Mouse (Mus musculus): ENCODE measurements at regions not wholly inside any gene's neighbourhood (a gene's known extent, or its start where the extent isn't known, plus 50 kb on each side); places are given as distances from the start of the nearest gene placed in this dataset.
A peak's percentile ranks its signal among the peaks of the same experiment; 100 is the strongest.
"Not testable (repeated sequence)": the region's sequence is repeated elsewhere in the genome, so short reads cannot be mapped to it uniquely, and the experiment has no call there.

- no peaks in the 10 kb centered on the region for H3K9me3 ChIP-seq (ENCODE audit: control insufficient read depth, low read length)
- DNase-seq (no peak), ATAC-seq (ENCODE audit: low FRiP score, low TSS enrichment) (no peak)
- no peak overlapping the region for H3K9ac ChIP-seq (replicated peaks; ENCODE audit: low read length)
- 27% methylated on average over 3 of the region's 3 CpGs for WGBS
- H3K36me3 ChIP-seq (ENCODE audit: control insufficient read depth, insufficient read depth, low read length): no peaks in the 10 kb centered on the region
- no peaks in the 10 kb centered on the region for H3K27me3 ChIP-seq (ENCODE audit: control insufficient read depth, insufficient read depth, low read length)
- 0 out of 2 replicates have a peak, but pooled peaks cover 4% of the 10 kb centered on the region for H3K4me1 ChIP-seq (ENCODE audit: control insufficient read depth, insufficient read depth, low read length)
- H3K4me2 ChIP-seq (ENCODE audit: low read length): no peak overlapping the region
- no peak overlapping the region for H3K4me3 ChIP-seq (replicated peaks; ENCODE audit: low read depth, low read length)
- H3K27ac ChIP-seq (replicated peaks; ENCODE audit: low read depth, low read length): no peak overlapping the region
Observed at GRCm38 (mm10) chr1:105911714-105912113, 78.5 kb upstream of the Zcchc2 start.

- Histone ChIP-seq H3K27me3 (ENCODE audit: control insufficient read depth, insufficient read depth, low read length) (no peaks in the 10 kb centered on the region), H3K27ac (replicated peaks; ENCODE audit: low read depth, low read length) (no peak overlapping the region), H3K36me3 (ENCODE audit: control insufficient read depth, insufficient read depth, low read length) (no peaks in the 10 kb centered on the region), H3K4me1 (ENCODE audit: control insufficient read depth, insufficient read depth, low read length) (no peaks in the 10 kb centered on the region), H3K4me2 (ENCODE audit: low read length) (no peak overlapping the region), H3K4me3 (replicated peaks; ENCODE audit: low read depth, low read length) (no peak overlapping the region), H3K9me3 (ENCODE audit: control insufficient read depth, low read length) (no peaks in the 10 kb centered on the region), H3K9ac (replicated peaks; ENCODE audit: low read length) (no peak overlapping the region)
- ATAC-seq (ENCODE audit: low FRiP score, low TSS enrichment): no peak
- no peak for DNase-seq
- WGBS: 90% methylated on average over 4 of the region's 4 CpGs
Observed at GRCm38 (mm10) chr1:105921842-105922241, 68.4 kb upstream of the Zcchc2 start.

GRCm38 (mm10) chr1:105922586-105922985 lies 67.6 kb upstream of the Zcchc2 start:
- no peak for ATAC-seq (ENCODE audit: low FRiP score, low TSS enrichment)
- DNase-seq: no peak
- H3K9me3 ChIP-seq (ENCODE audit: control insufficient read depth, low read length): no peaks in the 10 kb centered on the region

GRCm38 (mm10) chr1:105923001-105923400 lies 67.2 kb upstream of the Zcchc2 start:
- H3K27me3 ChIP-seq (ENCODE audit: control insufficient read depth, insufficient read depth, low read length): no peaks in the 10 kb centered on the region
- WGBS: 81% methylated on average over 3 of the region's 3 CpGs
- H3K9ac ChIP-seq (replicated peaks; ENCODE audit: low read length): no peak overlapping the region
- H3K4me1 ChIP-seq (ENCODE audit: control insufficient read depth, insufficient read depth, low read length): no peaks in the 10 kb centered on the region
- no peak for DNase-seq
- no peak overlapping the region for H3K4me2 ChIP-seq (ENCODE audit: low read length)
- no peak for ATAC-seq (ENCODE audit: low FRiP score, low TSS enrichment)
- H3K4me3 ChIP-seq (replicated peaks; ENCODE audit: low read depth, low read length): no peak overlapping the region
- H3K27ac ChIP-seq (replicated peaks; ENCODE audit: low read depth, low read length): no peak overlapping the region
- no peaks in the 10 kb centered on the region for H3K9me3 ChIP-seq (ENCODE audit: control insufficient read depth, low read length)
- no peaks in the 10 kb centered on the region for H3K36me3 ChIP-seq (ENCODE audit: control insufficient read depth, insufficient read depth, low read length)

More at GRCm38 (mm10) chr1:105922586-105922985, 67.6 kb upstream of the Zcchc2 start:
- Histone ChIP-seq H3K4me2 (ENCODE audit: low read length) (no peak overlapping the region), H3K27ac (replicated peaks; ENCODE audit: low read depth, low read length) (no peak overlapping the region), H3K4me1 (ENCODE audit: control insufficient read depth, insufficient read depth, low read length) (no peaks in the 10 kb centered on the region), H3K27me3 (ENCODE audit: control insufficient read depth, insufficient read depth, low read length) (no peaks in the 10 kb centered on the region), H3K36me3 (ENCODE audit: control insufficient read depth, insufficient read depth, low read length) (no peaks in the 10 kb centered on the region), H3K9ac (replicated peaks; ENCODE audit: low read length) (no peak overlapping the region), H3K4me3 (replicated peaks; ENCODE audit: low read depth, low read length) (no peak overlapping the region)

GRCm38 (mm10) chr1:105925617-105926370 lies 64.4 kb upstream of the Zcchc2 start:
- Histone ChIP-seq H3K4me3 (replicated peaks; ENCODE audit: low read depth, low read length) (no peak overlapping the region), H3K4me2 (ENCODE audit: low read length) (no peak overlapping the region), H3K9ac (replicated peaks; ENCODE audit: low read length) (no peak overlapping the region), H3K36me3 (ENCODE audit: control insufficient read depth, insufficient read depth, low read length) (no peaks in the 10 kb centered on the region), H3K4me1 (ENCODE audit: control insufficient read depth, insufficient read depth, low read length) (no peaks in the 10 kb centered on the region), H3K9me3 (ENCODE audit: control insufficient read depth, low read length) (no peaks in the 10 kb centered on the region), H3K27me3 (ENCODE audit: control insufficient read depth, insufficient read depth, low read length) (no peaks in the 10 kb centered on the region), H3K27ac (replicated peaks; ENCODE audit: low read depth, low read length) (no peak overlapping the region)
- 87% methylated on average over 3 of the region's 3 CpGs for WGBS
- ATAC-seq (ENCODE audit: low FRiP score, low TSS enrichment) (no peak), DNase-seq (no peak)

GRCm38 (mm10) chr1:105926871-105927270 lies 63.3 kb upstream of the Zcchc2 start:
- Histone ChIP-seq H3K4me2 (ENCODE audit: low read length) (no peak overlapping the region), H3K9ac (replicated peaks; ENCODE audit: low read length) (no peak overlapping the region), H3K27ac (replicated peaks; ENCODE audit: low read depth, low read length) (no peak overlapping the region), H3K4me3 (replicated peaks; ENCODE audit: low read depth, low read length) (no peak overlapping the region), H3K4me1 (ENCODE audit: control insufficient read depth, insufficient read depth, low read length) (no peaks in the 10 kb centered on the region), H3K36me3 (ENCODE audit: control insufficient read depth, insufficient read depth, low read length) (no peaks in the 10 kb centered on the region), H3K9me3 (ENCODE audit: control insufficient read depth, low read length) (no peaks in the 10 kb centered on the region), H3K27me3 (ENCODE audit: control insufficient read depth, insufficient read depth, low read length) (no peaks in the 10 kb centered on the region)
- DNase-seq (no peak), ATAC-seq (ENCODE audit: low FRiP score, low TSS enrichment) (no peak)
- 92% methylated on average over 2 of the region's 2 CpGs for WGBS

- Histone ChIP-seq H3K4me2 (ENCODE audit: low read length) (no peak overlapping the region), H3K27me3 (ENCODE audit: control insufficient read depth, insufficient read depth, low read length) (no peaks in the 10 kb centered on the region), H3K4me1 (ENCODE audit: control insufficient read depth, insufficient read depth, low read length) (no peaks in the 10 kb centered on the region), H3K27ac (replicated peaks; ENCODE audit: low read depth, low read length) (no peak overlapping the region), H3K4me3 (replicated peaks; ENCODE audit: low read depth, low read length) (no peak overlapping the region), H3K9me3 (ENCODE audit: control insufficient read depth, low read length) (no peaks in the 10 kb centered on the region), H3K9ac (replicated peaks; ENCODE audit: low read length) (no peak overlapping the region), H3K36me3 (ENCODE audit: control insufficient read depth, insufficient read depth, low read length) (no peaks in the 10 kb centered on the region)
- DNase-seq (no peak), ATAC-seq (ENCODE audit: low FRiP score, low TSS enrichment) (no peak)
Observed at GRCm38 (mm10) chr1:105930841-105931240, 59.4 kb upstream of the Zcchc2 start.

- peak; percentile 57 for DNase-seq
- H3K4me3 ChIP-seq (replicated peaks; ENCODE audit: low read depth, low read length); H3K36me3 ChIP-seq (ENCODE audit: control insufficient read depth, insufficient read depth, low read length); H3K27me3 ChIP-seq (ENCODE audit: control insufficient read depth, insufficient read depth, low read length); H3K4me2 ChIP-seq (ENCODE audit: low read length); H3K27ac ChIP-seq (replicated peaks; ENCODE audit: low read depth, low read length); H3K9ac ChIP-seq (replicated peaks; ENCODE audit: low read length); H3K9me3 ChIP-seq (ENCODE audit: control insufficient read depth, low read length); H3K4me1 ChIP-seq (ENCODE audit: control insufficient read depth, insufficient read depth, low read length); ATAC-seq (ENCODE audit: low FRiP score, low TSS enrichment): not testable (repeated sequence)
- WGBS: 88% methylated on average over 2 of the region's 2 CpGs
Observed at GRCm38 (mm10) chr1:105934171-105934570, 56.0 kb upstream of the Zcchc2 start.

All from midbrain, embryonic 14.5 days (tissue).